ENCODE assay signal across 1 mouse cellular context in the genomic region with DNA sequence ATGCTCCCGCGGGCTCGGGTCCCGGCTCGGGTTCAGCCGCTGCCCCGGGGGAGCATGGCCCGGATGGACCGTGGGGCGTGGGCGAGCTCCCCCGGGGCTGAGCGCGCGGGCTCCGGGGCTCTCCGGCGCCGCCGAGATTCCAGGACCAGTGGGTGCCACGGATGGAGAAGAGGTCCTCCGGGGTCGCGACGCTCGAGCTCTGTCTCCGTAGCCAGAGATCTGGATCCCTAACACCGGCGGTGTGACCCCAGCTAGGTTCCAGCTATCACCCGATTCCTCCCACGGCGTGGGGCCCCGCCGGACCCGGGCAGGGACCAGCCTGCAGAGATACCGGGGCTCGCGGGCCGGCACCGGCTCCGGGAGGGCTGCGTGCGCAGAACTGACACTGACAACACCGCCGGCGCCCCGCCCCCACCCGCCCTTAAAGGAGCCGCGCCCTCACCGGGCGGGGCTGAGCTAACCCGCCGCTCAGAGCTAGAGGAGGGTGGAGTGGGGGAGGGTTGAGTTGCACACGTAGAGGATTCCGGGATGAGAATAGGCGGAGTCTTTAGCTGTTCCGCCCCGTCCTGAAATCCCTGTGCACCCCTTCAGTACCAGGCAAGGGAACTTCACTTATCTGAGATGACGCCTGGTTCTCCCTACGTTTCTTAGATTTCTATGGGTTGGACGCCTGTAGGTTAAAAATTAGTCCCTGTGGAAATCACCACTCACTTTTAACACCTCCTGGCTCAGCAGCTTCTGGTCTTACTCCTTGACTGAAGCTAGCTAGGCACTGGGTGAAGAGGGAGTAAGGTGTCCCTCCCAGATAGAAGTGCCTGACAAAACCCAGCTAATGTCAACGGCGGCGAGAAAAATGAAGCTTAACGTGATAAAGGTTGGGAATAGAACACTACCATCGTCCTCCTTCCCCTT.
TF ChIP-seq lines count a peak whose summit lies in the region.

A gene (minus strand): TSS at position 399 of the 912 bp plus-strand sequence.

TF ChIP-seq in CH12.LX, 34 proteins besides CTCF, POLR2A, EP300 and RAD21 (continued from another document):
- TF ChIP-seq POLR2AphosphoS2 (IDR thresholded peaks at IDR 0.05; ENCODE audit: low read depth, low read length) (no peak), ZNF384 (IDR thresholded peaks at IDR 0.05; ENCODE audit: low read depth, low read length) (no peak), IRF4 (IDR thresholded peaks at IDR 0.05; ENCODE audit: low read depth, low read length) (peak; percentile 51), UBTF (IDR thresholded peaks at IDR 0.05; ENCODE audit: low read depth, low read length) (no peak), RCOR1 (conservative IDR thresholded peaks at IDR 0.05; ENCODE audit: low read depth, low read length) (no peak), PAX5 (IDR thresholded peaks at IDR 0.05; ENCODE audit: low read length) (no peak), SIN3A (IDR thresholded peaks at IDR 0.05; ENCODE audit: low read length) (peak; percentile 63; the same call in 1 of the 2 replicates), KAT2A (IDR thresholded peaks at IDR 0.05; ENCODE audit: insufficient replicate concordance, low read length) (no peak), E2F4 (IDR thresholded peaks at IDR 0.05; ENCODE audit: insufficient replicate concordance, low read depth, low read length) (no peak), USF1 (IDR thresholded peaks at IDR 0.05; ENCODE audit: low read depth, low read length) (no peak), BHLHE40 (IDR thresholded peaks at IDR 0.05; ENCODE audit: low read depth, low read length) (no peak; the same call in 1 of the 2 replicates), TBP (conservative IDR thresholded peaks at IDR 0.05; ENCODE audit: low read depth, low read length) (no peak), MEF2A (IDR thresholded peaks at IDR 0.05; ENCODE audit: borderline replicate concordance, low read depth, low read length) (no peak), NRF1 (IDR thresholded peaks at IDR 0.05; ENCODE audit: low read depth, low read length) (peak; percentile 76), CHD1 (IDR thresholded peaks at IDR 0.05; ENCODE audit: low read depth, low read length) (no peak), NELFE (IDR thresholded peaks at IDR 0.05; ENCODE audit: low read depth, low read length) (no peak; the same call in none of the 2 replicates), MAX (IDR thresholded peaks at IDR 0.05; ENCODE audit: low read length) (no peak), ELF1 (IDR thresholded peaks at IDR 0.05; ENCODE audit: low read depth, low read length) (peak; percentile 56), MAFK (IDR thresholded peaks at IDR 0.05; ENCODE audit: insufficient replicate concordance, low read length) (no peak), ZMIZ1 (IDR thresholded peaks at IDR 0.05; ENCODE audit: low read depth, low read length) (0 out of 2 replicates have a peak, but pooled peaks have one; percentile 51), TCF12 (IDR thresholded peaks at IDR 0.05; ENCODE audit: low read depth, low read length) (peak; percentile 53; the same call in 1 of the 2 replicates), MAZ (IDR thresholded peaks at IDR 0.05; ENCODE audit: low read depth, low read length) (peak; percentile 78), CHD2 (IDR thresholded peaks at IDR 0.05; ENCODE audit: low read length) (peak; percentile 74), GABPA (IDR thresholded peaks at IDR 0.05; ENCODE audit: insufficient replicate concordance, low read depth, low read length) (no peak), MYC (IDR thresholded peaks at IDR 0.05; ENCODE audit: low read depth, low read length) (no peak), USF2 (conservative IDR thresholded peaks at IDR 0.05; ENCODE audit: low read depth, low read length) (no peak), ZKSCAN1 (IDR thresholded peaks at IDR 0.05; ENCODE audit: borderline replicate concordance, low read depth, low read length) (no peak)
